Mouse (Mus musculus) kidney, postnatal 0 days (tissue): ENCODE measurements around the gene Palm. TPM values are rescaled to one million over a fixed set of nuclear protein-coding genes. Genes with fewer than 3 reads are reported as not detected.
A peak's percentile ranks its signal among the peaks of the same experiment; 100 is the strongest.

Experiments used
- ATAC-seq: fragments of 200-750 bp; cut with Nextera tagmentation; replicated peaks from 2 replicates; pipeline ENCODE4 v1.8.0; 2017; ENCODE audit warnings: low read depth, moderate number of reproducible peaks, moderate TSS enrichment, moderate library complexity; ENCODE audit not compliant: low FRiP score
- DNase-seq: peaks from one replicate; pipeline ENCODE4 v3.0.0-alpha.2; 2016; ENCODE audit warnings: low spot score
- H3K27ac ChIP-seq: fragments of 300-500 bp; sonication (generic); 2 replicates; pipeline ENCODE4 v1.5.1; 2014; ENCODE audit warnings: mild to moderate bottlenecking
- H3K27me3 ChIP-seq: fragments of 300-500 bp; sonication (generic); 2 replicates; pipeline ENCODE4 v1.6.1; 2014; ENCODE audit warnings: low read length, mixed read lengths; ENCODE audit not compliant: insufficient read depth
- H3K36me3 ChIP-seq: fragments of 300-500 bp; sonication (generic); 2 replicates; pipeline ENCODE4 v1.6.1; 2014; ENCODE audit warnings: low read length, mixed read lengths; ENCODE audit not compliant: insufficient read depth
- H3K4me1 ChIP-seq: fragments of 300-500 bp; sonication (generic); replicated peaks from 2 replicates; pipeline ENCODE4 v1.6.1; 2014; ENCODE audit warnings: antibody characterized with exemption, low read length, mixed read lengths; ENCODE audit not compliant: insufficient read depth
- H3K4me2 ChIP-seq: fragments of 300-500 bp; sonication (generic); 2 replicates; pipeline ENCODE4 v1.6.1; 2014; ENCODE audit warnings: mild to moderate bottlenecking, low read length, moderate library complexity, mixed read lengths
- H3K4me3 ChIP-seq: fragments of 300-500 bp; sonication (generic); replicated peaks from 2 replicates; pipeline ENCODE4 v1.5.1; 2014; ENCODE audit warnings: low read depth, low read length
- H3K9ac ChIP-seq: fragments of 300-500 bp; sonication (generic); 2 replicates; pipeline ENCODE4 v1.6.1; 2014; ENCODE audit warnings: low read depth, low read length
- H3K9me3 ChIP-seq: fragments of 300-500 bp; sonication (generic); replicated peaks from 2 replicates; pipeline ENCODE4 v1.6.1; 2016; ENCODE audit warnings: low read length, inconsistent platforms, mixed read lengths
- CTCF ChIP-seq: IDR thresholded peaks from 2 replicates; pipeline ENCODE4 v1.5.1; 2016; ENCODE audit warnings: antibody characterized with exemption, low read depth, mild to moderate bottlenecking, moderate library complexity
- WGBS: fragments of 180-500 bp; shearing (Covaris S2); extraction: QIAGEN DNeasy Blood & Tissue Kit; methylation state at CpG from one replicate; pipeline ENCODE4 v1.1.7; 2014; 5-methylcytosine and 5-hydroxymethylcytosine counted together
- polyA plus RNA-seq: library from polyadenylated mRNA; unstranded; fragments of >200 nt; fragmentation: Nextera tagmentation; extraction: Ambion mirVana; gene quantifications from 2 replicates; pipeline ENCODE4 v1.2.1, GENCODE M21; 2015

Gene Palm
- polyA plus RNA-seq, 1 experiment from 2014 or later: 132 TPM

- Histone ChIP-seq H3K4me3 (peak overlapping the region; percentile 9; the same call in 1 of the 2 replicates), H3K4me1 (peaks cover 24% of the 10 kb centered on the region), H3K9ac (peak overlapping the region; percentile 44), H3K27ac (peak overlapping the region; percentile 27), H3K27me3 (no peaks in the 10 kb centered on the region), H3K4me2 (peak overlapping the region; percentile 44), H3K36me3 (peaks cover 10% of the 10 kb centered on the region; the same call in 1 of the 2 replicates), H3K9me3 (no peaks in the 10 kb centered on the region)
- ATAC-seq (peak; percentile 79), DNase-seq (peak; percentile 68)
- TF ChIP-seq CTCF: no peak
- WGBS: 18% methylated on average over 17 of the region's 17 CpGs
Observed at GRCm38 (mm10) chr10:79822372-79822771, 29.0 kb downstream of the Palm start.

DNA sequence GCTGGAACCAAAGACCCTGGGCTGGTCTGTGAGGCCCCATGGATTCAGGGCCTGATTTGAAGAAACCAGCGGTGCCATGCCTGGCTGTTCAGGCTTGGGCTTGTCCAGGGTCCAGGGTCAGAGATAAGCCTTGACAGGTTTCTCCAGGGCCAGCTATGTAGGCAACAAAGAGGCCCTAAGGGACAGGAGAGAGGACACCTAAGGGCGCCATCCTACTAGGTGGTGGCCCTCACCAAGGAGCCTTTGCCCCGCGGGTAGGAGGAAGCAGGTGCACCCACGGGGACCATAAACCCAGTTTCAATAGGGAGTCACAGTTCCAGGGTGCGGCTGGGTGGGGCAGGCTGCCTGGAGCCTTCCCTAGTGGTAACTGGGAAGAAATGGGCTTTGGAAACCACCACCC is 29.6 kb downstream of the Palm start:
- H3K27ac ChIP-seq: peak overlapping the region; percentile 27; the same call in 1 of the 2 replicates
- ATAC-seq (no peak), DNase-seq (no peak)
- WGBS: 75% methylated on average over 6 of the region's 6 CpGs
- H3K27me3 ChIP-seq: no peaks in the 10 kb centered on the region
- H3K9me3 ChIP-seq: no peaks in the 10 kb centered on the region
- peak overlapping the region; percentile 44 for H3K4me2 ChIP-seq
- 0 out of 2 replicates have a peak overlapping the region, but pooled peaks have one; percentile 27 for H3K9ac ChIP-seq
- no peak for TF ChIP-seq CTCF
- H3K4me3 ChIP-seq: no peak overlapping the region
- H3K36me3 ChIP-seq: peaks cover 10% of the 10 kb centered on the region; the same call in 1 of the 2 replicates
- peaks cover 24% of the 10 kb centered on the region for H3K4me1 ChIP-seq

- Histone ChIP-seq H3K4me1 (peaks cover 24% of the 10 kb centered on the region), H3K27me3 (no peaks in the 10 kb centered on the region), H3K36me3 (no peaks in the 10 kb centered on the region), H3K4me2 (peak overlapping the region; percentile 9; the same call in 1 of the 2 replicates), H3K4me3 (no peak overlapping the region), H3K9ac (no peak overlapping the region), H3K27ac (peak overlapping the region; percentile 47; the same call in 1 of the 2 replicates), H3K9me3 (no peaks in the 10 kb centered on the region)
- TF ChIP-seq CTCF: no peak
- ATAC-seq (no peak), DNase-seq (peak; percentile 41)
- 57% methylated on average over 6 of the region's 6 CpGs for WGBS
Observed at GRCm38 (mm10) chr10:79824413-79824812, 31.0 kb downstream of the Palm start.

DNA sequence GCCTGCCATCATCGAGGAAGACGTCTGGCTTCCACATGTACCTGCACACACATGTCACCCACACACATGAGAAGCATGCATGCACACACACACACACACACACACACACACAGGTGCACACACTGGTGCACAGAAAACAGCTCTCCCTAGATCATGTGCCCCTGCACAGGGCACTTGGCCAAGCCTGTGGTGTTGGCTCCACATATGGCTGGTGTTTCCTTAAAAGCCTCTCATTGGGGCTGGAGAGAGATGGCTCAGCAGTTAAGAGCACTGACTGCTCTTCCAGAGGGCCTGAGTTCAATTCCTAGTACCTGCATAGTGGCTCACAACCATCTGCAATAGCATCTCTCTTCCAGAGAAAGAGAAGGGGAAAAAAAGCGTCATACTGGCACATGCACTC is 38.2 kb downstream of the Palm start:
- Histone ChIP-seq H3K4me1 (no peaks in the 10 kb centered on the region), H3K9ac (no peak overlapping the region), H3K4me2 (no peak overlapping the region), H3K27me3 (no peaks in the 10 kb centered on the region), H3K36me3 (no peaks in the 10 kb centered on the region), H3K9me3 (no peaks in the 10 kb centered on the region), H3K27ac (no peak overlapping the region), H3K4me3 (no peak overlapping the region)
- WGBS: 89% methylated on average over 3 of the region's 3 CpGs
- ATAC-seq: no peak
- TF ChIP-seq CTCF: no peak
- no peak for DNase-seq

DNA sequence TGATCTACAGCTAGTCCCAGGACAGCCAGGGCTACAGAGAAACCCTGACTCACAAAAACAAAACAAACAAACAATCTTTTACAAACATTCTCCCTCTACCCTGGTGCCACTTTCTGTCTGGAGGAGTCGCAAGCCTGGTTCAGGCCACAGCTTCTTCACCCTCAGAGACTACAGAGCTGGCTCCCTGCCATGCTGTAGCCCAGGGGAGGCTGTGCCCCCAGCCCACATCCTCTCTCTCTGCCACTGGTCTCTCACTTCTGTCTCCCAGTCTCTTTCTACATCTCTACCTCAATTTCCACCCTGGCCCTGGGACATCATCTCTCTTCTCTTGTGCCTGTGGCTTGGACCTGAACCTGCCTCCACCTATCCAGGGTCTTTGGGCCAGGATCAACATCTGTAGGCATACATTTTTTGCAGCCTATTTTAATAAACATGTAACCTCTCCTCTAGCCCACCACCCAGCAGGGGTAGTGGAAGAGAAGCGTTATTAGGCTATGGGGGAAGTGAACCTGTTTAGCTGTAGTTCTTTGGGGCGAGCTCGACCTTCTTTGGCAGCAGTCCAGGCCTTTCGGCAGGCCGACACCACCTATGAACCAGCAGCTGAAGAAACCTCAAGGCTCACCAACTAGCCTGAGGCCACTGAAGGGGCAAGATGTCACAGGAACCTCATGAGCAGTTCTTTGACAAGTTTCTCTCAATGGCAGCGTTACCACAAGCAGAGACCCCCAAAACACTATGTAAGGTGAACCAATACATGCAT is 38.8 kb downstream of the Palm start:
- no peak for TF ChIP-seq CTCF
- DNase-seq: no peak
- H3K36me3 ChIP-seq: no peaks in the 10 kb centered on the region
- no peaks in the 10 kb centered on the region for H3K4me1 ChIP-seq
- no peaks in the 10 kb centered on the region for H3K9me3 ChIP-seq
- H3K27ac ChIP-seq: no peak overlapping the region
- H3K4me2 ChIP-seq: no peak overlapping the region
- no peaks in the 10 kb centered on the region for H3K27me3 ChIP-seq
- WGBS: 60% methylated on average over 7 of the region's 7 CpGs
- no peak for ATAC-seq
- no peak overlapping the region for H3K9ac ChIP-seq
- H3K4me3 ChIP-seq: no peak overlapping the region

GRCm38 (mm10) chr10:79832786-79833181 is 39.4 kb downstream of the Palm start:
- no peak for TF ChIP-seq CTCF
- 73% methylated on average over 9 of the region's 9 CpGs for WGBS
- H3K9ac ChIP-seq: no peak overlapping the region
- no peak for ATAC-seq
- no peaks in the 10 kb centered on the region for H3K9me3 ChIP-seq
- no peak for DNase-seq
- H3K4me3 ChIP-seq: no peak overlapping the region
- H3K36me3 ChIP-seq: no peaks in the 10 kb centered on the region
- H3K27me3 ChIP-seq: no peaks in the 10 kb centered on the region
- no peak overlapping the region for H3K4me2 ChIP-seq
- H3K27ac ChIP-seq: no peak overlapping the region
- no peaks in the 10 kb centered on the region for H3K4me1 ChIP-seq
